Comparison of ENCODE assay signal across 9 mouse cellular contexts in the genomic region with DNA sequence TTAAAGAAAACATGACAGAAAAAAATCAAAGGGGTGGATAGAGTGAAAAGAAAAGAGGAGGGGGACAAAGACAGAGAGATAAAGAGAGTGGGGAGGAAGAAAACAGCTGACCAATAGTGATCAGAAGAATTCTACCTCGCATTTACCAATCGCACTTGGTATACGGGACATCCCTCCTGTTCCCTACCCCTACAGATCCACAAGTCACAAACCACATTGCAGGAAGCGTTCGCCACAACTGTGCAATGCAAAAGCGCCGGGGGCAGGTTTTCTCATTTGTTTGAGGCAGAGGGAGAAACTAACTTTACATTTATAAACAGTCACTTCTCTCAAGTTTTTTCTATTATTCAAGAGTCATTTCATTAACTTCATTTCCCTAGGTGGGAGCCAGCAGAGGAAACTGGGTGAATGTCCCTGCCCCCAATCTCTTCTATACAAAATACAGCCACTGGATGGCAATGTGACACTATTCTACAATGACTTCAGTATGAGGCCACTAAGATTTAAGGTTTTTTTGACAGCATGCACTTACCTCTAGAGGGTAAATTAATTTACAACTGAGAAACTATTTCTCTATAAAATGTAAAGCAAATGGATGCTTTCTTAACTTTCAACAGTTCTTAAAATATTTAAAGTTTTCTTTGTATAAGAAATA. TPM values are rescaled to one million over a fixed set of nuclear protein-coding genes. Genes with fewer than 3 reads are reported as not detected.
DNase-seq lines count a peak whose midpoint lies in the region; ATAC-seq and TF ChIP-seq lines count a peak whose summit lies in the region.
"Had no signal": no experiment of that assay in that cellular context is flagged by ENCODE, and none has a peak within 500 bp of the region (broad histone marks: within the 10 kb centered on the region; RNA-seq: fewer than 3 reads in every experiment).

No protein-coding gene starts in this region.

- no peak overlapping the region for H3K9ac ChIP-seq in forebrain, embryonic 13.5 days
- no peak overlapping the region for H3K9ac ChIP-seq in liver, embryonic 14.5 days (replicated peaks)
- no peak overlapping the region for H3K9ac ChIP-seq in liver, embryonic 12.5 days
- H3K9ac ChIP-seq: heart, embryonic 15.5 days had no signal

- peak; percentile 40; the same call in 1 of the 2 replicates for TF ChIP-seq CTCF in liver, embryonic 14.5 days (IDR thresholded peaks at IDR 0.05; ENCODE audit: low read depth)

- H3K27ac ChIP-seq in forebrain, embryonic 13.5 days = no peak overlapping the region
- no peak overlapping the region for H3K27ac ChIP-seq in forebrain, embryonic 10.5 days
- H3K27ac ChIP-seq in liver, embryonic 14.5 days = no peak overlapping the region
- no peak overlapping the region for H3K27ac ChIP-seq in liver, embryonic 12.5 days
- H3K27ac ChIP-seq: heart, embryonic 15.5 days had no signal

- DNase-seq in forebrain, embryonic 10.5 days (ENCODE audit: extremely low spot score, low spot score) = no peak
- DNase-seq in liver, embryonic 14.5 days (ENCODE audit: low read depth in 3 of 3, low spot score in 3 of 3) = peak in 1 of 3 experiments; percentile 4
- DNase-seq in NIH3T3 (ENCODE audit: low read depth) = peak; percentile 39
- no peak for DNase-seq in layer of hippocampus, adult 9-10 months (ENCODE audit: low spot score)
- no peak for DNase-seq in yolk sac, embryonic 10.5 days (ENCODE audit: low spot score)

- no peaks in the 10 kb centered on the region for H3K4me1 ChIP-seq in forebrain, embryonic 13.5 days
- peaks cover 18% of the 10 kb centered on the region for H3K4me1 ChIP-seq in forebrain, embryonic 10.5 days
- no peaks in the 10 kb centered on the region for H3K4me1 ChIP-seq in liver, embryonic 14.5 days (replicated peaks; ENCODE audit: control insufficient read depth in 2 of 2, insufficient read depth in 2 of 2, low read length in 1 of 2)
- H3K4me1 ChIP-seq in liver, embryonic 12.5 days = no peaks in the 10 kb centered on the region
- H3K4me1 ChIP-seq: heart, embryonic 15.5 days had no signal

- no peak overlapping the region for H3K4me3 ChIP-seq in forebrain, embryonic 13.5 days
- H3K4me3 ChIP-seq in forebrain, embryonic 10.5 days = no peak overlapping the region
- no peak overlapping the region for H3K4me3 ChIP-seq in liver, embryonic 14.5 days (ENCODE audit: insufficient read depth in 1 of 2, low read depth in 2 of 2, low read length in 2 of 2)
- no peak overlapping the region for H3K4me3 ChIP-seq in liver, embryonic 12.5 days
- H3K4me3 ChIP-seq: heart, embryonic 15.5 days had no signal

- 0 out of 2 replicates have a peak, but pooled peaks have one; percentile 51 for ATAC-seq in forebrain, embryonic 13.5 days
- no peak for ATAC-seq in liver, embryonic 14.5 days (ENCODE audit: insufficient read depth)
- ATAC-seq in liver, embryonic 12.5 days = no peak
- ATAC-seq in megakaryocyte progenitor cell, adult 5-6 weeks (replicated peaks; ENCODE audit: poor library complexity) = peak; percentile 81

- peaks cover 34% of the 10 kb centered on the region for H3K36me3 ChIP-seq in forebrain, embryonic 13.5 days (ENCODE audit: poor library complexity, severe bottlenecking)
- H3K36me3 ChIP-seq in forebrain, embryonic 10.5 days (replicated peaks) = peaks cover 20% of the 10 kb centered on the region
- peaks cover 4% of the 10 kb centered on the region for H3K36me3 ChIP-seq in liver, embryonic 14.5 days (replicated peaks; ENCODE audit: control insufficient read depth, insufficient read depth, low read depth)
- H3K36me3 ChIP-seq in liver, embryonic 12.5 days = peaks cover 30% of the 10 kb centered on the region

- WGBS in forebrain, embryonic 13.5 days = 87% methylated on average over 7 of the region's 7 CpGs
- WGBS in forebrain, embryonic 10.5 days = 88% methylated on average over 7 of the region's 7 CpGs
- WGBS in liver, embryonic 14.5 days (ENCODE audit: insufficient replicate concordance) = 70% methylated on average over 7 of the region's 7 CpGs
- 81% methylated on average over 7 of the region's 7 CpGs for WGBS in liver, embryonic 12.5 days (ENCODE audit: insufficient replicate concordance)

- no peaks in the 10 kb centered on the region for H3K27me3 ChIP-seq in forebrain, embryonic 13.5 days
- H3K27me3 ChIP-seq in forebrain, embryonic 10.5 days (ENCODE audit: poor library complexity, severe bottlenecking) = no peaks in the 10 kb centered on the region
- no peaks in the 10 kb centered on the region for H3K27me3 ChIP-seq in liver, embryonic 14.5 days (ENCODE audit: control insufficient read depth, insufficient read depth, low read length)
- H3K27me3 ChIP-seq in liver, embryonic 12.5 days (replicated peaks) = no peaks in the 10 kb centered on the region
- H3K27me3 ChIP-seq: heart, embryonic 15.5 days had no signal

- no peaks in the 10 kb centered on the region for H3K9me3 ChIP-seq in forebrain, embryonic 13.5 days (replicated peaks)
- H3K9me3 ChIP-seq in forebrain, embryonic 10.5 days = no peaks in the 10 kb centered on the region
- no peaks in the 10 kb centered on the region for H3K9me3 ChIP-seq in liver, embryonic 14.5 days (ENCODE audit: control insufficient read depth, low read length)
- no peaks in the 10 kb centered on the region for H3K9me3 ChIP-seq in liver, embryonic 12.5 days (replicated peaks)
- H3K9me3 ChIP-seq: heart, embryonic 15.5 days had no signal

- H3K4me2 ChIP-seq in forebrain, embryonic 13.5 days = no peak overlapping the region
- no peak overlapping the region for H3K4me2 ChIP-seq in liver, embryonic 14.5 days (ENCODE audit: low read depth)
- no peak overlapping the region for H3K4me2 ChIP-seq in liver, embryonic 12.5 days
- H3K4me2 ChIP-seq: heart, embryonic 15.5 days had no signal

- TF ChIP-seq EP300 in liver, embryonic 14.5 days (IDR thresholded peaks at IDR 0.05; ENCODE audit: low read depth) = no peak

RNA-seq across cellular contexts. Expression of gene Hus1b, which starts 46.0 kb away (rescaled TPM):
- not detected in 2 replicates for polyA plus RNA-seq in forebrain, embryonic 13.5 days (2015; fragmentation: Nextera tagmentation; extraction: Ambion mirVana)
- not detected in 2 replicates for polyA plus RNA-seq in forebrain, embryonic 10.5 days (2016; fragmentation: Nextera tagmentation; extraction: Ambion mirVana)
- 0.06 TPM in 2 replicates for polyA plus RNA-seq in liver, embryonic 14.5 days (2012; rRNA removed)
- not detected in 2 replicates for polyA plus RNA-seq in liver, embryonic 14.5 days (2014; fragmentation: Nextera tagmentation; extraction: Ambion mirVana)
- 0.10 TPM in 1 of 2 replicates, not detected in the other for polyA plus RNA-seq in liver, embryonic 12.5 days (2016; fragmentation: Nextera tagmentation; extraction: Ambion mirVana)
- 1.1 and 1.4 TPM in 2 replicates for total RNA-seq in megakaryocyte progenitor cell, adult 5-6 weeks (2015)
- 0.62 and 1.0 TPM in 2 replicates for total RNA-seq in megakaryocyte progenitor cell, adult 5-6 weeks (2017)
- polyA plus RNA-seq: heart, embryonic 15.5 days had no signal

Comparison
In these comparisons a context has a peak if more than half of its experiments do, and no peak if none do; other contexts are left out.
1. ATAC-seq: peak in forebrain, embryonic 13.5 days (single experiment) and megakaryocyte progenitor cell, adult 5-6 weeks (single experiment); none in liver, embryonic 14.5 days (single experiment) and liver, embryonic 12.5 days (single experiment).